Mouse (Mus musculus) limb, embryonic 12.5 days (tissue): ENCODE data around the gene Hjurp. TPM values are rescaled to one million over a fixed set of nuclear protein-coding genes. Genes with fewer than 3 reads are reported as not detected.
A peak's percentile ranks its signal among the peaks of the same experiment; 100 is the strongest.

ENCODE experiments used
- ATAC-seq: fragments of 200-750 bp; cut with Nextera tagmentation; 2 replicates; pipeline ENCODE4 v1.8.0; 2017; ENCODE audit warnings: low read depth, moderate TSS enrichment; ENCODE audit not compliant: insufficient number of reproducible peaks, insufficient read depth, low FRiP score, low TSS enrichment
- H3K27ac ChIP-seq: fragments of 300-500 bp; sonication (generic); 2 replicates; pipeline ENCODE4 v1.5.1; 2016; ENCODE audit warnings: mild to moderate bottlenecking, moderate library complexity
- H3K27me3 ChIP-seq: fragments of 300-500 bp; sonication (generic); 2 replicates; pipeline ENCODE4 v1.6.1; 2016; ENCODE audit warnings: mild to moderate bottlenecking, moderate library complexity
- H3K36me3 ChIP-seq: fragments of 300-500 bp; sonication (generic); 2 replicates; pipeline ENCODE4 v1.6.1; 2016; ENCODE audit warnings: mild to moderate bottlenecking, moderate library complexity
- H3K4me1 ChIP-seq: fragments of 300-500 bp; sonication (generic); replicated peaks from 2 replicates; pipeline ENCODE4 v1.6.1; 2016
- H3K4me2 ChIP-seq: fragments of 300-500 bp; sonication (generic); 2 replicates; pipeline ENCODE4 v1.6.1; 2016; ENCODE audit warnings: mild to moderate bottlenecking, moderate library complexity
- H3K4me3 ChIP-seq: fragments of 300-500 bp; sonication (generic); replicated peaks from 2 replicates; pipeline ENCODE4 v1.5.1; 2016; ENCODE audit warnings: mild to moderate bottlenecking
- H3K9ac ChIP-seq: fragments of 300-500 bp; sonication (generic); replicated peaks from 2 replicates; pipeline ENCODE4 v1.6.1; 2016; ENCODE audit warnings: mild to moderate bottlenecking, moderate library complexity
- H3K9me3 ChIP-seq: fragments of 300-500 bp; sonication (generic); 2 replicates; pipeline ENCODE4 v1.6.1; 2016; ENCODE audit warnings: mild to moderate bottlenecking, moderate library complexity
- WGBS: fragments of 180-500 bp; shearing (Covaris S2); methylation state at CpG from one replicate; pipeline ENCODE4 v1.1.7; 2016; 5-methylcytosine and 5-hydroxymethylcytosine counted together
- polyA plus RNA-seq: library from polyadenylated mRNA; unstranded; fragments of >200 nt; fragmentation: Nextera tagmentation; extraction: Ambion mirVana; gene quantifications from 2 replicates; pipeline ENCODE4 v1.2.1, GENCODE M21; 2016

Gene Hjurp
- polyA plus RNA-seq, 1 experiment from 2014 or later, result 243 TPM

- H3K4me1 ChIP-seq, result no peaks in the 10 kb centered on the region
- 58% methylated on average over 2 of the region's 2 CpGs for WGBS
- H3K9ac ChIP-seq, result no peak overlapping the region
- peaks cover 96% of the 10 kb centered on the region for H3K9me3 ChIP-seq
- no peaks in the 10 kb centered on the region for H3K36me3 ChIP-seq
- ATAC-seq, result no peak
- H3K4me2 ChIP-seq, result no peak overlapping the region
- H3K27ac ChIP-seq, result no peak overlapping the region
- H3K4me3 ChIP-seq, result no peak overlapping the region
- no peaks in the 10 kb centered on the region for H3K27me3 ChIP-seq
Observed at GRCm38 (mm10) chr1:88247660-88248059, 29.8 kb downstream of the Hjurp start.

DNA sequence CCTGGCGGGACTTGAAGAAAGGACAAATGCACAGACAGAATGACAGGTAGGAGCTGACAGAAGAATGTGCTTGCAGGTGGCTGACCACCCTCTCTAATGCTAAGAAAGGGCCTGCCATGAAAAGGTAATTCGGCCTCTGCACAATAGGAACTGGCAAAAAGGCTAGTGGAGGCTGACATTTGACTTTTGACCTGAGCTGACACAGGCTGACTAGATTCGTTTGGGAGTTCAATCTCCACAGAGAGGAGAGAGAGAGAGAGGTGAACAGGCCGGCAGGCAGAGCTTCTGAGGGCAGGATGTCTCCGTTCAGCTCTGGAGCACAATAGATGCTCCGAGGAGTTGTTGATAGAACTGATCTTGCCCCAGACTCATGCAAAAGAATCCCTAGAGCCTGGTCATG, 31.0 kb downstream of the Hjurp start:
- H3K27me3 ChIP-seq, result no peaks in the 10 kb centered on the region
- no peaks in the 10 kb centered on the region for H3K4me1 ChIP-seq
- no peaks in the 10 kb centered on the region for H3K36me3 ChIP-seq
- 53% methylated on average over 6 of the region's 6 CpGs for WGBS
- no peak overlapping the region for H3K4me3 ChIP-seq
- H3K4me2 ChIP-seq, result no peak overlapping the region
- peaks cover 94% of the 10 kb centered on the region for H3K9me3 ChIP-seq
- H3K27ac ChIP-seq, result no peak overlapping the region
- H3K9ac ChIP-seq, result no peak overlapping the region
- ATAC-seq, result no peak

DNA sequence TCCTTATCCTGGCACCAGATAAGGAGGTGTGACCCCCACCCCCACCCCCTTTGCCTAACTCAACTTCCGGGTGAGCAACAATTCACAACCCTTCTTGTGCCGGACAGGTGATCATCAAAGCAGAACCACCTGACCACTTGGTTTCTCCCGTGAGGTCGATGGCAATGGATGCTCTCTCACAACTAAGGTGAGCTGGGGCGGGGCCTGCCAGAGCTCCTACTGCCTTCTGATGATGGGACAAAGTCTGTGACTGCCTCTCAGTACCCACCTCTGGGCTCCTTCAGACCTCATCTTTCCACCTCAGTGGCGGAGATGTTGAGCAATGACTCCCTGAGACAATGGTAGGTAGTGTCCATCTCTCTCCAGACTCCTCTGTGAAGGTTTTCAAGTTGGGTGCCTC, 31.6 kb downstream of the Hjurp start:
- H3K9ac ChIP-seq, result no peak overlapping the region
- no peaks in the 10 kb centered on the region for H3K4me1 ChIP-seq
- ATAC-seq, result no peak
- H3K27me3 ChIP-seq, result no peaks in the 10 kb centered on the region
- H3K4me2 ChIP-seq, result no peak overlapping the region
- peaks cover 94% of the 10 kb centered on the region for H3K9me3 ChIP-seq
- no peaks in the 10 kb centered on the region for H3K36me3 ChIP-seq
- H3K4me3 ChIP-seq, result no peak overlapping the region
- 77% methylated on average over 6 of the region's 6 CpGs for WGBS
- H3K27ac ChIP-seq, result no peak overlapping the region

DNA sequence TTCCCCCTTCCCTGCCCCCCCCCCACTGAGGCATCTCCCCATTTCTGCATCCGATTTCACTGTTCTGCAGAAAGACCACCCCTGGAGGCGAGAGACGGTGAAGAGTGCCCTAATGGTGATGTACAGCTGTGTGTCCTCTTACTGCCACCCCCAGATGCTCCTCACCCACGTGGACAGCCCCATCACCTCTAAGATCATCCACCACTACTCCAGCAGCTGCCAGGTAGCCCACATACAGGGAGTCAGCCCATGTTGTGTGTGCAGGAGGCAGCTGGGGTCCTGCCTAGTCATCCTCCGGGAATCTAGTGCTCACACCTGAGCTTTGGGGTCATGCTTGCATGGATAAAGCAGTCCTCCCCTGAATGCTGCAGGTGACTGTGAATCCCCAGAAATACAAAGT, 33.6 kb downstream of the Hjurp start:
- Histone ChIP-seq H3K9me3 (peaks cover 94% of the 10 kb centered on the region), H3K27ac (no peak overlapping the region), H3K36me3 (no peaks in the 10 kb centered on the region), H3K4me2 (no peak overlapping the region), H3K4me3 (no peak overlapping the region), H3K9ac (no peak overlapping the region), H3K4me1 (no peaks in the 10 kb centered on the region), H3K27me3 (no peaks in the 10 kb centered on the region)
- ATAC-seq, result no peak
- WGBS, result 64% methylated on average over 5 of the region's 5 CpGs

GRCm38 (mm10) chr1:88240579-88240978, 36.9 kb downstream of the Hjurp start:
- H3K4me2 ChIP-seq, result no peak overlapping the region
- no peak overlapping the region for H3K27ac ChIP-seq
- no peaks in the 10 kb centered on the region for H3K36me3 ChIP-seq
- H3K27me3 ChIP-seq, result no peaks in the 10 kb centered on the region
- WGBS, result 72% methylated on average over 4 of the region's 4 CpGs
- H3K4me3 ChIP-seq, result no peak overlapping the region
- no peaks in the 10 kb centered on the region for H3K4me1 ChIP-seq
- H3K9me3 ChIP-seq, result peaks cover 91% of the 10 kb centered on the region
- no peak overlapping the region for H3K9ac ChIP-seq
- no peak for ATAC-seq

DNA sequence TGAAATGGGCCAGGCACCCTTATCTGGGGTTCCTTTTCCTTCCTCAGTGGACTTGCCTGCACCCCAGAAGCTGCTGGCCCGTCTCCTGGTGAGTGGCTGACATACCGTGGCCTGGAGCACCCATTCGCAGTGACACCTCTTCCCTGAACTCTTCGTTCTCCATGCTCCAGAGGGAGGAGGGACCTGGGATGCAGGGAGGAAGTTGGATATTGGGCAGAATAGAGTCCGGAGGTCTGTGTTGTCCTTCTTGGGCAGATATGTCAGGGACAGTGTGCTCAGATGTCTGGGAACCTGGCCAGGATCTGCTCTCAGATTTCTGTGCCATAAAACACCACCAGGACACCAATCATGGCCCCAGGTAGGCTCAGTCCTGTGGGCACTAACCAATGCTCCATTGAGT, 37.4 kb downstream of the Hjurp start:
- H3K4me1 ChIP-seq, result no peaks in the 10 kb centered on the region
- H3K27me3 ChIP-seq, result no peaks in the 10 kb centered on the region
- no peak for ATAC-seq
- H3K9me3 ChIP-seq, result peaks cover 91% of the 10 kb centered on the region
- H3K4me3 ChIP-seq, result no peak overlapping the region
- H3K27ac ChIP-seq, result no peak overlapping the region
- WGBS, result 76% methylated on average over 5 of the region's 5 CpGs
- no peaks in the 10 kb centered on the region for H3K36me3 ChIP-seq
- H3K4me2 ChIP-seq, result no peak overlapping the region
- H3K9ac ChIP-seq, result no peak overlapping the region

DNA sequence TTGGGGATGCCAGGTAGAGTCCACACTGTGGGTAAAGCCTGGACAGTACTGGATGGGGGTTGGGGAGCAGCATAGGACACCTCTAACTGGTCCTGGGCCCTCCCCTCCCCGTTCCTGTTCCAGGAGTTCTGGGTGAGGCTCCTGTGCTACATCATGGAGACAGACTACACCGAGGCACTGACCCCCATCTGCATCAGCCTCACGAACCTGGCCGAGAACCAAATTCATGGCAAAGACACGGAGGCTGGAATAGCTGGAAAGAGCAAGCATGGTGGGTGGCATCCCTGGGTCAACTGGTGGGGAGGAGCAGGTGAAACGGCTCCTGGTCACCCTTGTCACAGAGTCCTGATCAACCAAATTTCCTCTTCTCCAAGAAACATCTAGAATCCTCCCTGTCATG, 38.7 kb downstream of the Hjurp start:
- H3K27me3 ChIP-seq, result no peaks in the 10 kb centered on the region
- peaks cover 91% of the 10 kb centered on the region for H3K9me3 ChIP-seq
- H3K4me1 ChIP-seq, result no peaks in the 10 kb centered on the region
- no peak for ATAC-seq
- H3K9ac ChIP-seq, result no peak overlapping the region
- H3K27ac ChIP-seq, result no peak overlapping the region
- WGBS, result 76% methylated on average over 6 of the region's 6 CpGs
- H3K36me3 ChIP-seq, result no peaks in the 10 kb centered on the region
- no peak overlapping the region for H3K4me2 ChIP-seq
- no peak overlapping the region for H3K4me3 ChIP-seq

GRCm38 (mm10) chr1:88237311-88237710, 40.1 kb downstream of the Hjurp start:
- Histone ChIP-seq H3K4me2 (no peak overlapping the region), H3K9me3 (peaks cover 92% of the 10 kb centered on the region), H3K4me1 (no peaks in the 10 kb centered on the region), H3K27ac (no peak overlapping the region), H3K4me3 (no peak overlapping the region), H3K27me3 (no peaks in the 10 kb centered on the region), H3K9ac (no peak overlapping the region), H3K36me3 (no peaks in the 10 kb centered on the region)
- ATAC-seq, result no peak
- WGBS, result 74% methylated on average over 5 of the region's 5 CpGs

GRCm38 (mm10) chr1:88235894-88236415, 41.5 kb downstream of the Hjurp start:
- Histone ChIP-seq H3K9me3 (peaks cover 97% of the 10 kb centered on the region), H3K4me2 (no peak overlapping the region), H3K36me3 (no peaks in the 10 kb centered on the region), H3K27ac (no peak overlapping the region), H3K4me1 (no peaks in the 10 kb centered on the region), H3K4me3 (no peak overlapping the region), H3K27me3 (no peaks in the 10 kb centered on the region), H3K9ac (no peak overlapping the region)
- WGBS, result 66% methylated on average over 4 of the region's 4 CpGs
- ATAC-seq, result no peak

DNA sequence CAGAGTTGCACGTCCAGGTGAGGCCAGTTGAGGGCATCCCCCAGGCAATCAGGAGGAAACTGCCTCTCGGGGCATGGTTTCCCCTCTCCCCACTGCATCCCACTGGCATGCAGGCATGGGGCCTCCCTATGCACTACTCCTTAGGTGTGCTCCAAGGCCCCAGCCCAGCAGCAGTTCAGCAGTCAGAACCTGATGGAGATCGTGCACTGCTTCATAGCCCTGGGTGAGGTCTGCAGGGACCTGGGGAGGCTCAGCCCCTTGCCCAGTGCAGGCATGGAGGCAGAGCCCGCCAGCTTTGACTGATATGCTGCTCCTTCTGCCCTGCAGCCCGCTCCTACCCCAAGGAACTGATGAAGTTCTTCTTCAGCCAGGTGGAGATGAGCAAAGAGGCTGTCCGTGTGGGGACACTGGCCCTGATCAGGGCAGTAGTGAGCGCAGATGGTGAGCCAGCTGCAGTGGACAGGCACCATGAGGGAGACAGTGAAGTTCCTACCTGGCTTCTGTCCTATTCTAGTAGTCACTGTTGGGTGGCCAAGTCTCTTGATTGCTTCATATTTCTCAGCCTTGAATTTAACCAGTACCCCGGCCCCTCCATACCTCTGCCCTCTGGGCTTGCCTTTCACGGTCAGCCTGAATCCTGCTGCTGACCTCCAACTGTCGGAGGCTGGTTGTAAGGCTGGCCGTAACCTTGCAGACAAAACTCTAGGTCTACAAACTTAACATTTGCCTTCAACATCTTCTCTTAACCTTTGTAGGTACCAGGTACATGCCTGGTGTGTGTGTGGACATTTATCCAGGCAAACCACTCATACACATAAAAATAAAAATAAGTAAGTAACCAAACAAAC, 42.2 kb downstream of the Hjurp start:
- H3K4me3 ChIP-seq, result no peak overlapping the region
- no peak overlapping the region for H3K27ac ChIP-seq
- no peaks in the 10 kb centered on the region for H3K4me1 ChIP-seq
- H3K27me3 ChIP-seq, result no peaks in the 10 kb centered on the region
- H3K9me3 ChIP-seq, result peaks cover 97% of the 10 kb centered on the region
- no peak overlapping the region for H3K9ac ChIP-seq
- peak; percentile 12; the same call in 1 of the 2 replicates for ATAC-seq
- H3K36me3 ChIP-seq, result no peaks in the 10 kb centered on the region
- no peak overlapping the region for H3K4me2 ChIP-seq
- 64% methylated on average over 11 of the region's 11 CpGs for WGBS

- no peaks in the 10 kb centered on the region for H3K4me1 ChIP-seq
- H3K27ac ChIP-seq, result no peak overlapping the region
- H3K9ac ChIP-seq, result no peak overlapping the region
- H3K36me3 ChIP-seq, result no peaks in the 10 kb centered on the region
- peaks cover 97% of the 10 kb centered on the region for H3K9me3 ChIP-seq
- no peak overlapping the region for H3K4me2 ChIP-seq
- no peak overlapping the region for H3K4me3 ChIP-seq
- no peak for ATAC-seq
- WGBS, result 47% methylated on average over 5 of the region's 5 CpGs
- no peaks in the 10 kb centered on the region for H3K27me3 ChIP-seq
Observed at GRCm38 (mm10) chr1:88234646-88235045, 42.8 kb downstream of the Hjurp start.

DNA sequence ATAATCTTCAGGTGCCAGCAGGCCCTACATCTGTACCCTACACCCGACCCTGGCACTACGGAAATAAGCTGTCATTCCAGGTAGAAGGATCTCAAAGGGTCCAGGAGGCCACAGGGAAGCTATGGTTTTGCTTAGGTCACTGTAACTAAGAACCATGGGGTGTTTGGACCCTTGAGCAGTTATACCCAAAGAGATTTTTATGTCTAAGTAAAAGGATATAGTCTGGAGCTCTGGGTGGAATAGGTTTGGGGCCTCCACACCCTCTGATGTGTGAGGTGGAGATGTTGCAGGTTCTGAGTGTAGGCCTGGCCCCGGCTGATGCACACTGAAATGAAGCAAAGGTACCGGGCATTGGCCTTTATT, 43.2 kb downstream of the Hjurp start:
- no peak for ATAC-seq
- Histone ChIP-seq H3K27ac (no peak overlapping the region), H3K27me3 (no peaks in the 10 kb centered on the region), H3K36me3 (no peaks in the 10 kb centered on the region), H3K4me1 (no peaks in the 10 kb centered on the region), H3K4me2 (no peak overlapping the region), H3K9ac (no peak overlapping the region), H3K9me3 (peaks cover 97% of the 10 kb centered on the region), H3K4me3 (no peak overlapping the region)
- 63% methylated on average over 4 of the region's 4 CpGs for WGBS
